Mouse (Mus musculus): ENCODE results near the gene Etnk1. TPM values are rescaled to one million over a fixed set of nuclear protein-coding genes. Genes with fewer than 3 reads are reported as not detected.

Etnk1 gene
- total and polyA plus RNA-seq, 2 experiments from 2014 or later, result 7.4 to 22.0 TPM

DNA sequence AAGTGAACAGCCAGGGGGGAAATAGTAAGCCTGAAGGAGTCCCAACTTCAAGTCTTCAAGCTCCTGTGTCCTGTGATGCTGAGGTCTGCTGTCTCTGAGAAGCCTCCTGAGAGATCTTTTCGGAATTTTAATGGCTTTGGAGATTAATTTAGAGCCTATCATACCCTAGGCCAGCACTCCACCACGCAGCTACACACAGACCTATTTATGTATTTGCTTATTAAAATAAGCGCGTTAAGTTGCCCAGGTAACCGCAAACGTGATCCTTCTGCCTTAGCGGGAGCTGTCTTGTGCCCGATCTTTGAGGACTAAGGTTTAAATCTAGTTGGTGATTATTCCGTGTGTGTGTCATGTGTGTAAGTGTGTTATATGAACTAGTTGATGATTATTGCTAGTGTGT lies 23.7 kb upstream of the Etnk1 start:
- no peaks in the 10 kb centered on the region for H3K27me3 ChIP-seq (ENCODE audit: control insufficient read depth, insufficient read depth, low read length)
- H3K4me1 ChIP-seq (ENCODE audit: control insufficient read depth, insufficient read depth), result no peaks in the 10 kb centered on the region
- H3K4me3 ChIP-seq (ENCODE audit: low read depth, low read length), result no peak overlapping the region
- 76% methylated on average over 9 of the region's 9 CpGs for WGBS
- H3K4me2 ChIP-seq (ENCODE audit: low read depth, low read length), result peak overlapping the region; percentile 73; the same call in 1 of the 2 replicates
- ATAC-seq (ENCODE audit: insufficient read depth, low read depth) (no peak), DNase-seq (ENCODE audit: low spot score) (no peak)
- H3K9me3 ChIP-seq (replicated peaks; ENCODE audit: control insufficient read depth, low read length), result no peaks in the 10 kb centered on the region
- H3K36me3 ChIP-seq (replicated peaks; ENCODE audit: control insufficient read depth, insufficient read depth, low read length), result no peaks in the 10 kb centered on the region
- no peak overlapping the region for H3K27ac ChIP-seq (ENCODE audit: low read depth)
- no peak overlapping the region for H3K9ac ChIP-seq (replicated peaks; ENCODE audit: low read depth, low read length)
- no peak for TF ChIP-seq CTCF (IDR thresholded peaks at IDR 0.05; ENCODE audit: low read depth)
- TF ChIP-seq EP300 (IDR thresholded peaks at IDR 0.05; ENCODE audit: low read depth), result no peak

DNA sequence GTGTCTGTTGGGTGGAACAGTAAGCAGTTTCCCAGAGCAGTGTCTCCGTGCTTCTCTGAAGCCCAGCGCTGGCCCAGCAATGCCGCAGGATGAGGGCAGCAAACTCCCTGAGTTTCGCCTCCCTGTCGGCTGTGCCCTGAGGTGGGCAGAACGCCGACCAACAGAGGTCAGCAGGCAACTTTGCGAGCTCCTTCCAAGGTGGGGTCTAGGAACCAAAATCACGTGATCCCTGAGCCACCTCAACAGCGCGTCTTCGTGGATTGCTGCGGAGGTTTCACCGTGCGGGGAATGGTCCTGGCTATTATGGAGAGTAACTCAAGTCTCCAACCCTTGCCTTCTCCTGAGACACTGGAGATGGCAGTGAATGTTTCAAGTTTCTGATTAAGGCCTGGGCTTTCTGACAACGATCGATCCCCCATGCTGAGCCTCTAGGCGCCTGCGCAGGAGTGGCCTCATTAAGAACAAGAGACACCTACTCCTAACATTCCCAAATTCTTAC lies 23.2 kb upstream of the Etnk1 start:
- Histone ChIP-seq H3K36me3 (replicated peaks; ENCODE audit: control insufficient read depth, insufficient read depth, low read length) (no peaks in the 10 kb centered on the region), H3K9me3 (replicated peaks; ENCODE audit: control insufficient read depth, low read length) (no peaks in the 10 kb centered on the region), H3K4me1 (ENCODE audit: control insufficient read depth, insufficient read depth) (no peaks in the 10 kb centered on the region), H3K4me3 (ENCODE audit: low read depth, low read length) (peak overlapping the region; percentile 37), H3K4me2 (ENCODE audit: low read depth, low read length) (peak overlapping the region; percentile 73), H3K9ac (replicated peaks; ENCODE audit: low read depth, low read length) (no peak overlapping the region), H3K27ac (ENCODE audit: low read depth) (no peak overlapping the region), H3K27me3 (ENCODE audit: control insufficient read depth, insufficient read depth, low read length) (no peaks in the 10 kb centered on the region)
- 19% methylated on average over 19 of the region's 19 CpGs for WGBS
- TF ChIP-seq CTCF (IDR thresholded peaks at IDR 0.05; ENCODE audit: low read depth) (peak; percentile 12; the same call in 1 of the 2 replicates), EP300 (IDR thresholded peaks at IDR 0.05; ENCODE audit: low read depth) (no peak)
- no peak for DNase-seq (ENCODE audit: low spot score)
- no peak for ATAC-seq (ENCODE audit: insufficient read depth, low read depth)

DNA sequence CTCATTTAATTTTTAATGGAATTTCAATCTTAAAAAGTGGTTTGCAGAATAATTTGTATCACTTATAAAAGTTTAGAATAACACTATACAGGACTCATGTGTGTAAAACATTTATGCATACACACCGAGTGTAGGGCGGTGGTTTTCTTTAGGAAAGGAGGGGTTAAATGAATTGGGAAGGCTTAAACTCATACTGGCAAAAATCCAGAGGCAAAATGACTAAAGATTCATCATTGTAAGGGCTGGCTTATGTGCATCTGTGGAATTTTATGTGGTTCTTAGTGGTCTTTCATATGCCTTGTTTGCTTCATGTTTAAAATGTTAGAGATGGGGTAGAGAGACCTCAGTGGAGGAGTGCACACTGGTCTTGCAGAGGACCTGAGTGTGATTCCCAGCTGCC lies 22.5 kb upstream of the Etnk1 start:
- Histone ChIP-seq H3K4me2 (ENCODE audit: low read depth, low read length) (no peak overlapping the region), H3K4me1 (ENCODE audit: control insufficient read depth, insufficient read depth) (no peaks in the 10 kb centered on the region), H3K27me3 (ENCODE audit: control insufficient read depth, insufficient read depth, low read length) (no peaks in the 10 kb centered on the region), H3K9ac (replicated peaks; ENCODE audit: low read depth, low read length) (no peak overlapping the region), H3K36me3 (replicated peaks; ENCODE audit: control insufficient read depth, insufficient read depth, low read length) (no peaks in the 10 kb centered on the region), H3K9me3 (replicated peaks; ENCODE audit: control insufficient read depth, low read length) (no peaks in the 10 kb centered on the region), H3K27ac (ENCODE audit: low read depth) (no peak overlapping the region), H3K4me3 (ENCODE audit: low read depth, low read length) (no peak overlapping the region)
- no peak for TF ChIP-seq CTCF (IDR thresholded peaks at IDR 0.05; ENCODE audit: low read depth)
- no peak for TF ChIP-seq EP300 (IDR thresholded peaks at IDR 0.05; ENCODE audit: low read depth)
- WGBS, result 91% methylated on average over 2 of the region's 2 CpGs
- ATAC-seq (ENCODE audit: insufficient read depth, low read depth) (no peak), DNase-seq (ENCODE audit: low spot score) (no peak)

DNA sequence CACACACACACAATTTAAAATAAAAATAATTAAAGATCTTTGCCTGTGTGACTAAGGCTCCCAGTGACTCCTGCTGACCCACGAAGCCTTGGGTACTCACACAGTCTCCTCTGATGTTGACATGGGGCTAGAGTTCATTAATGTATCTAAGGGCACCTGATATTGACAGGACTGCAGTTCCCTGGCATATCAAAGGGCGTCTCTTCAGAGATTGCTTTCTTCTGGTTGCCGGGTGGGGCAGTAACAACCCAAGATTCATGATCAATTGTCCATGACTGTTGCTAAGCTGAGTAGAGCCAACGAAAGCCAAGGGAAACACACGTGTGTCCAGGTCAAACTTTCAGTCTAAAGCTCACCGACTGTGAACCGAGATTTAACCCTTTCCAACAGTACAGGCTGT lies 22.0 kb upstream of the Etnk1 start:
- WGBS, result 73% methylated on average over 7 of the region's 7 CpGs
- Histone ChIP-seq H3K9ac (replicated peaks; ENCODE audit: low read depth, low read length) (no peak overlapping the region), H3K4me3 (ENCODE audit: low read depth, low read length) (no peak overlapping the region), H3K36me3 (replicated peaks; ENCODE audit: control insufficient read depth, insufficient read depth, low read length) (no peaks in the 10 kb centered on the region), H3K4me1 (ENCODE audit: control insufficient read depth, insufficient read depth) (no peaks in the 10 kb centered on the region), H3K9me3 (replicated peaks; ENCODE audit: control insufficient read depth, low read length) (no peaks in the 10 kb centered on the region), H3K4me2 (ENCODE audit: low read depth, low read length) (no peak overlapping the region), H3K27ac (ENCODE audit: low read depth) (no peak overlapping the region), H3K27me3 (ENCODE audit: control insufficient read depth, insufficient read depth, low read length) (no peaks in the 10 kb centered on the region)
- ATAC-seq (ENCODE audit: insufficient read depth, low read depth), result no peak
- TF ChIP-seq EP300 (IDR thresholded peaks at IDR 0.05; ENCODE audit: low read depth), result no peak
- no peak for TF ChIP-seq CTCF (IDR thresholded peaks at IDR 0.05; ENCODE audit: low read depth)
- no peak for DNase-seq (ENCODE audit: low spot score)

DNA sequence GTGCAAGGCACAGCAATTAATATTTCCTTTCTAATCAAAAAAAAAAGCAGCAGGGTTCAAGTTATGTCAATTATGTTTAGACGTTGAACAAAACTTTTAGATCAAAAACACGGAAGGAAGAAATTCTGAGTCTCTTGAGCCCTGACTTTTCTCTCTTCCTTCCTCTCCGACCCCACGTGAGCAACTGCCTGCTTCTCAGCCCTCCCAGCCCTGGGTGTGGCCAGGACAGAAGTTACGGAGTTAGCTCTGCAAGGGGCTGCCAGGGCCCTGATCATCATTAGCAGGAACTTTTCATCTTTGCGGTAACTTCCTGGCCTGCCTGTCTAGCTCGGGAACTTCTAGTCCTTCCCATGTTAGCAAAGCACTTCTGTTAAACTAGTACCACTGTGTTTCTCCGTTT lies 20.3 kb upstream of the Etnk1 start:
- Histone ChIP-seq H3K4me3 (ENCODE audit: low read depth, low read length) (no peak overlapping the region), H3K27ac (ENCODE audit: low read depth) (no peak overlapping the region), H3K4me1 (ENCODE audit: control insufficient read depth, insufficient read depth) (no peaks in the 10 kb centered on the region), H3K4me2 (ENCODE audit: low read depth, low read length) (no peak overlapping the region), H3K9me3 (replicated peaks; ENCODE audit: control insufficient read depth, low read length) (no peaks in the 10 kb centered on the region), H3K36me3 (replicated peaks; ENCODE audit: control insufficient read depth, insufficient read depth, low read length) (no peaks in the 10 kb centered on the region), H3K9ac (replicated peaks; ENCODE audit: low read depth, low read length) (no peak overlapping the region), H3K27me3 (ENCODE audit: control insufficient read depth, insufficient read depth, low read length) (no peaks in the 10 kb centered on the region)
- DNase-seq (ENCODE audit: low spot score) (no peak), ATAC-seq (ENCODE audit: insufficient read depth, low read depth) (no peak)
- no peak for TF ChIP-seq EP300 (IDR thresholded peaks at IDR 0.05; ENCODE audit: low read depth)
- TF ChIP-seq CTCF (IDR thresholded peaks at IDR 0.05; ENCODE audit: low read depth), result no peak
- 40% methylated on average over 8 of the region's 8 CpGs for WGBS

DNA sequence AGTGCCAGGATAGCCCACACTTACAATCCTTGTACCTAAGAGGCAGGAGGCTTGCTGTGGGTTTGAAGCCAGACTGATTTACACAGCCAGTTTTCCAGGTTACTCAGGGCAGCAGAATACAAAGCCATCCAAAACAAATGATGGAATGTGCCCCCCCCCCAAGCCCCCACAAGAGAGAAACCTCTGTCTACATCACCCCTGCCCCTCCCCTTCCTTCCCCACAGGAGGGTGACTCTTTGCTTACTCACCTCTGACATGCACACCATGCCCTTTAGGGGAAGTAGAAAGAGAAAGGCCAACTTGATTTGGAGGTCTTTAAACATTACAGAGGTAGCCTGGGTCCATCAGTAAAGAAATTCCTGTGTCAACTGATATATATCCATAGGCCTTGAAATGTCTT lies 18.2 kb upstream of the Etnk1 start:
- TF ChIP-seq EP300 (IDR thresholded peaks at IDR 0.05; ENCODE audit: low read depth) (no peak), CTCF (IDR thresholded peaks at IDR 0.05; ENCODE audit: low read depth) (no peak)
- Histone ChIP-seq H3K27me3 (ENCODE audit: control insufficient read depth, insufficient read depth, low read length) (no peaks in the 10 kb centered on the region), H3K9ac (replicated peaks; ENCODE audit: low read depth, low read length) (no peak overlapping the region), H3K9me3 (replicated peaks; ENCODE audit: control insufficient read depth, low read length) (no peaks in the 10 kb centered on the region), H3K4me3 (ENCODE audit: low read depth, low read length) (no peak overlapping the region), H3K4me2 (ENCODE audit: low read depth, low read length) (no peak overlapping the region), H3K27ac (ENCODE audit: low read depth) (no peak overlapping the region), H3K36me3 (replicated peaks; ENCODE audit: control insufficient read depth, insufficient read depth, low read length) (no peaks in the 10 kb centered on the region), H3K4me1 (ENCODE audit: control insufficient read depth, insufficient read depth) (no peaks in the 10 kb centered on the region)
- DNase-seq (ENCODE audit: low spot score), result no peak
- ATAC-seq (ENCODE audit: insufficient read depth, low read depth), result no peak
